Mouse (Mus musculus): ENCODE results near the gene Chd8. TPM values are rescaled to one million over a fixed set of nuclear protein-coding genes. Genes with fewer than 3 reads are reported as not detected.

The Chd8 gene
- polyA plus RNA-seq, 1 experiment, result 6.5 TPM

DNA sequence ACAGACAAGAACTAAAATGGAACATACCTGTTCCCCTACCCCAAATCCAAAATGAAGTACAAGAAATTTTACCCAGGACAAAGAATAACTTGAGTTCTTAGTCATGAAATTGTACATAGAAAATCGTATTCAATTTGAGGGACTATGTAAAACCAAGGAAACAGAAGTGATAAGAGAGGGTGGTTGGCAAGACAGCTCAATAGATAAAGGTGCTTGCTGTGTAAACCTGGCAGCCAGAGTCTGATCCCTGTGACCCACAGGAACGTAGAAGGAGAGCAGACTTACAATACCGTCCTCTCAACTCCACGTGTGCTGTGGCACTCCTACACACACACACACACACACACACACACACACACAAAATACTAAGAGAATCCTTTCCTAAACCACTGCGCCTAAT is 40.3 kb downstream of the Chd8 start:
- TF ChIP-seq GATA1 (IDR thresholded peaks at IDR 0.05; ENCODE audit: borderline replicate concordance, low read length) (no peak), FLI1 (IDR thresholded peaks at IDR 0.05; ENCODE audit: low read length) (no peak)
- peaks cover 96% of the 10 kb centered on the region for H3K36me3 ChIP-seq (replicated peaks; ENCODE audit: low read length)
- H3K4me1 ChIP-seq, result no peaks in the 10 kb centered on the region
- H3K9me3 ChIP-seq, result no peaks in the 10 kb centered on the region
- no peaks in the 10 kb centered on the region for H3K27me3 ChIP-seq (replicated peaks)
- H3K4me3 ChIP-seq (replicated peaks), result no peak overlapping the region

- H3K9me3 ChIP-seq, result no peaks in the 10 kb centered on the region
- H3K36me3 ChIP-seq (replicated peaks; ENCODE audit: low read length), result peaks cover 62% of the 10 kb centered on the region
- H3K27me3 ChIP-seq (replicated peaks), result no peaks in the 10 kb centered on the region
- H3K4me1 ChIP-seq, result peaks cover 23% of the 10 kb centered on the region
- no peak overlapping the region for H3K4me3 ChIP-seq (replicated peaks)
- TF ChIP-seq GATA1 (IDR thresholded peaks at IDR 0.05; ENCODE audit: borderline replicate concordance, low read length) (no peak), FLI1 (IDR thresholded peaks at IDR 0.05; ENCODE audit: low read length) (no peak)
Observed at GRCm38 (mm10) chr14:52199412-52199811, 58.2 kb downstream of the Chd8 start.

- Histone ChIP-seq H3K4me3 (replicated peaks) (peak overlapping the region; percentile 92), H3K36me3 (replicated peaks; ENCODE audit: low read length) (peaks cover 53% of the 10 kb centered on the region), H3K27me3 (replicated peaks) (no peaks in the 10 kb centered on the region), H3K9me3 (no peaks in the 10 kb centered on the region), H3K4me1 (peaks cover 35% of the 10 kb centered on the region)
- TF ChIP-seq FLI1 (IDR thresholded peaks at IDR 0.05; ENCODE audit: low read length) (no peak), GATA1 (IDR thresholded peaks at IDR 0.05; ENCODE audit: borderline replicate concordance, low read length) (no peak)
Observed at GRCm38 (mm10) chr14:52198141-52198540, 59.4 kb downstream of the Chd8 start.

GRCm38 (mm10) chr14:52197156-52197878 is 60.3 kb downstream of the Chd8 start, which contains the start of gene Supt16:
TSS of gene Supt16 (minus strand) at chr14:52197416.
- Histone ChIP-seq H3K27me3 (replicated peaks) (no peaks in the 10 kb centered on the region), H3K4me1 (peaks cover 43% of the 10 kb centered on the region), H3K4me3 (replicated peaks) (peak within 1 kb of the TSS; percentile 92), H3K9me3 (no peaks in the 10 kb centered on the region), H3K36me3 (replicated peaks; ENCODE audit: low read length) (peaks cover 49% of the 10 kb centered on the region)
- TF ChIP-seq GATA1 (IDR thresholded peaks at IDR 0.05; ENCODE audit: borderline replicate concordance, low read length), result no peak

- Histone ChIP-seq H3K4me1 (peaks cover 51% of the 10 kb centered on the region), H3K27me3 (replicated peaks) (no peaks in the 10 kb centered on the region), H3K4me3 (replicated peaks) (peak overlapping the region; percentile 92), H3K36me3 (replicated peaks; ENCODE audit: low read length) (peaks cover 43% of the 10 kb centered on the region), H3K9me3 (no peaks in the 10 kb centered on the region)
- TF ChIP-seq GATA1 (IDR thresholded peaks at IDR 0.05; ENCODE audit: borderline replicate concordance, low read length) (no peak), FLI1 (IDR thresholded peaks at IDR 0.05; ENCODE audit: low read length) (no peak)
Observed at GRCm38 (mm10) chr14:52196230-52197155, 61.1 kb downstream of the Chd8 start.

- Histone ChIP-seq H3K36me3 (replicated peaks; ENCODE audit: low read length) (peaks cover 35% of the 10 kb centered on the region), H3K27me3 (replicated peaks) (no peaks in the 10 kb centered on the region), H3K4me1 (peaks cover 59% of the 10 kb centered on the region), H3K4me3 (replicated peaks) (peak overlapping the region; percentile 92), H3K9me3 (no peaks in the 10 kb centered on the region)
- TF ChIP-seq GATA1 (IDR thresholded peaks at IDR 0.05; ENCODE audit: borderline replicate concordance, low read length), result no peak
- TF ChIP-seq FLI1 (IDR thresholded peaks at IDR 0.05; ENCODE audit: low read length), result no peak
Observed at GRCm38 (mm10) chr14:52195691-52196090, 61.9 kb downstream of the Chd8 start.

DNA sequence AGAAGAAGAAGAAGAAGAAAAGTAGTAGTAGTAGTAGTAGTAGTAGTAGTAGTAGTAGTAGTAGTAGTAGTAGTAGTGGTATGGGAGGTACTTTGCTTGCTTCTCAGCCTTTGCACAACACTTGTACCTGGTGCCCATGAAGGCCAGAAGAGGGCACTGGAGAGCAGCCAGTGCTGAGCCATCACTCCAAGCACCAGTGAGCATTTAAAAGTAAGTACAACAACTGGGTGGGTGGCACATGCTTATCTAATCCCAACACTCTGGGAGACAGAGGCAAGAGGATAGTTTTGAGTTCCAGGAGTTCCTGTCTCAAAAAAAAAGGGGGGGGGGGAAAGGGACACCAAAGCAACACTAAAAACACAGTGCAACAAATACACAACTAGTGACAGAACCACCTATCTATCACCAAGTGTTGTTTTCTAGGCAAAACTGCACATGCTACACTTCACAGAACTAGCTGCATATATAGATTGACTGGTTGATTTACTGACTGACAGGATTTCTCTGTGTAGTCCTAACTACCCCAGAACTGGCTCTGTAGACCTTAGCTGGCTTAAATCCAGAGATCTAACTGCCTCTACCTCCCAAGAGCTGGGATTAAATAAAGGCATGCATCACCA is 66.7 kb downstream of the Chd8 start:
- Histone ChIP-seq H3K4me1 (peaks cover 60% of the 10 kb centered on the region), H3K36me3 (replicated peaks; ENCODE audit: low read length) (peaks cover 12% of the 10 kb centered on the region)

DNA sequence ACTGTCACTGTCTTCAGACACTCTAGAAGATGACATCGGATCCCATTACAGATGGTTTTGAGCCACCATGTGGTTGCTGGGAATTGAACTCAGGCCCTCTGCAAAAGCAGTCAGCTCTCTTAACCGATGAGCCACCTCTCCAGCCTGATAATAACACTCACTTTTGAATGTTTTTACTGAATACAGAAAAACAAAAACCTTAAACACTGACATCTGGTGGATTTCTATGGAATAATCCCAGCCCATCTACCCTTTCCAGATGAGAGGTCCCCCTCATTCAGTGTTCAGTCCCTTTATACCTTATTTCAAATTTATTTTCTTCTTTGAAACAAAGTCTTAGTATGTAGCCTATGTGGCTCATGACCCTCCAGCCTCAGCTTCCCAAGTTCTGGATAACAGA is 68.1 kb downstream of the Chd8 start:
- H3K36me3 ChIP-seq (replicated peaks; ENCODE audit: low read length), result peaks cover 16% of the 10 kb centered on the region
- H3K4me3 ChIP-seq (replicated peaks), result no peak overlapping the region
- TF ChIP-seq GATA1 (IDR thresholded peaks at IDR 0.05; ENCODE audit: borderline replicate concordance, low read length), result no peak
- TF ChIP-seq FLI1 (IDR thresholded peaks at IDR 0.05; ENCODE audit: low read length), result no peak
- no peaks in the 10 kb centered on the region for H3K27me3 ChIP-seq (replicated peaks)
- H3K9me3 ChIP-seq, result no peaks in the 10 kb centered on the region
- H3K4me1 ChIP-seq, result peaks cover 51% of the 10 kb centered on the region

More for the DNA sequence above, 66.7 kb downstream of the Chd8 start:
- no peak for TF ChIP-seq GATA1 (IDR thresholded peaks at IDR 0.05; ENCODE audit: borderline replicate concordance, low read length)
- TF ChIP-seq FLI1 (IDR thresholded peaks at IDR 0.05; ENCODE audit: low read length), result no peak
- no peaks in the 10 kb centered on the region for H3K9me3 ChIP-seq
- no peaks in the 10 kb centered on the region for H3K27me3 ChIP-seq (replicated peaks)
- peak overlapping the region; percentile 53 for H3K4me3 ChIP-seq (replicated peaks)

GRCm38 (mm10) chr14:52188788-52189187 is 68.8 kb downstream of the Chd8 start:
- TF ChIP-seq FLI1 (IDR thresholded peaks at IDR 0.05; ENCODE audit: low read length) (no peak), GATA1 (IDR thresholded peaks at IDR 0.05; ENCODE audit: borderline replicate concordance, low read length) (no peak)
- H3K36me3 ChIP-seq (replicated peaks; ENCODE audit: low read length), result peaks cover 21% of the 10 kb centered on the region
- H3K4me3 ChIP-seq (replicated peaks), result no peak overlapping the region
- no peaks in the 10 kb centered on the region for H3K27me3 ChIP-seq (replicated peaks)
- no peaks in the 10 kb centered on the region for H3K9me3 ChIP-seq
- H3K4me1 ChIP-seq, result peaks cover 44% of the 10 kb centered on the region
